Mouse (Mus musculus) forebrain, embryonic 13.5 days (tissue): ENCODE measurements around the gene Pnisr. TPM values are rescaled to one million over a fixed set of nuclear protein-coding genes. Genes with fewer than 3 reads are reported as not detected.

Source experiments
- ATAC-seq: fragments of 200-750 bp; cut with Nextera tagmentation; 2 replicates; pipeline ENCODE4 v1.8.0; 2017
- H3K27ac ChIP-seq: fragments of 300-500 bp; sonication (generic); 2 replicates; pipeline ENCODE4 v1.5.1; 2015; ENCODE audit warnings: inconsistent platforms, mild to moderate bottlenecking, moderate library complexity
- H3K27me3 ChIP-seq: fragments of 300-500 bp; sonication (generic); 2 replicates; pipeline ENCODE4 v1.6.1; 2015; ENCODE audit warnings: mild to moderate bottlenecking, inconsistent platforms
- H3K36me3 ChIP-seq: fragments of 300-500 bp; sonication (generic); 2 replicates; pipeline ENCODE4 v1.6.1; 2015; ENCODE audit warnings: mild to moderate bottlenecking, inconsistent platforms; ENCODE audit not compliant: poor library complexity, severe bottlenecking
- H3K4me1 ChIP-seq: fragments of 300-500 bp; sonication (generic); 2 replicates; pipeline ENCODE4 v1.6.1; 2015; ENCODE audit warnings: inconsistent platforms
- H3K4me2 ChIP-seq: fragments of 300-500 bp; sonication (generic); 2 replicates; pipeline ENCODE4 v1.6.1; 2015; ENCODE audit warnings: inconsistent platforms, mild to moderate bottlenecking, moderate library complexity
- H3K4me3 ChIP-seq: fragments of 300-500 bp; sonication (generic); 2 replicates; pipeline ENCODE4 v1.5.1; 2015; ENCODE audit warnings: mild to moderate bottlenecking, inconsistent platforms
- H3K9ac ChIP-seq: fragments of 300-500 bp; sonication (generic); 2 replicates; pipeline ENCODE4 v1.6.1; 2015; ENCODE audit warnings: mild to moderate bottlenecking, inconsistent platforms
- H3K9me3 ChIP-seq: fragments of 300-500 bp; sonication (generic); replicated peaks from 2 replicates; pipeline ENCODE4 v1.6.1; 2016; ENCODE audit warnings: inconsistent platforms
- WGBS: fragments of 180-500 bp; shearing (Covaris S2); methylation state at CpG from one replicate; pipeline ENCODE4 v1.1.7; 2015; 5-methylcytosine and 5-hydroxymethylcytosine counted together
- polyA plus RNA-seq: library from polyadenylated mRNA; unstranded; fragments of >200 nt; fragmentation: Nextera tagmentation; extraction: Ambion mirVana; gene quantifications from 2 replicates; pipeline ENCODE4 v1.2.1, GENCODE M21; 2015

Pnisr gene
- 200 and 205 TPM in 2 replicates for polyA plus RNA-seq

DNA sequence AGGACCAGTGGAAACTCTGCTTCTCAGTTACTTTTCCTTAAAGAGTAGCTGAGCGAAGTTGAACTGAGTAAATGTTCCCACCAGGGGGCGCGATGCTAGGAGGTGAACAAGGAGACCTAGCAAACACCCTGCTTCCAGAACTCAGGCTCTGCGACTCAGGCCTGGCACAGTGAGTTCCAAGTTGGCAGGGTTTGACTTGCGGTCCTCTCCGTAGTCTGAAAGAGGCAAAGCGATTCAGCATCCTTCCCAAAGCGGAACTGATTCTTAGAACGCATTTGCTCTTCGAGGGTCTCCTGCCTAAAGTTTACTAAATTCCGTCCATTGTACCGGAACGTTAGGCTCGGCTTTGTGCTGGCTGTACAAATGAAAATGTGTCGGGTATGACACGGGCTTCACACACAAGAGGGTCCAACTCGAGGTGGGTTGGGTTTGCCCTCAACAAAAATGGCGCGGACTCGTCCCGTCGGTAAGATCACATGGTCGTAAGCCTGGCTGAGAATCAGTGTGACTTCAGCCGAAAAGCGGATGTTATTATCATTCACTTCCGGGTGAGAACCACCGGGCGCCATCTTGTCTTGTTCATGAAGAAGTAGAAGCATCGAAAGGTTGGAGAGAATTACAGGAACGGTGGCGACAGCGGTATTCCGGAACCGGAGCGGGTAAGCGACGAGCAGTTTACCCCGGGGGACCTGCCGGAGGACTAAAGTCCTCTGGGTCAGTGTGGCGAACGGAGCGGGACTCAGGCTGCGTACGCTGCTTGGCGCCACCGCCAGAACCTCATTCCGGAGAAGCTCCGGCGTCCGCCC is at the start of gene Pnisr:
Gene Pnisr (plus strand): TSS at position 103 of the 806 bp plus-strand sequence.
- Histone ChIP-seq H3K4me2 (peak within 1 kb of the TSS; percentile 59), H3K27ac (peak within 1 kb of the TSS; percentile 96), H3K9me3 (no peaks in the 10 kb centered on the region), H3K9ac (peak within 1 kb of the TSS; percentile 90), H3K36me3 (no peaks in the 10 kb centered on the region), H3K27me3 (no peaks in the 10 kb centered on the region), H3K4me1 (peaks cover 25% of the 10 kb centered on the region), H3K4me3 (peak within 1 kb of the TSS; percentile 82)
- peak; percentile 98 for ATAC-seq
- WGBS = under 1% methylated on average over 50 of the region's 50 CpGs

DNA sequence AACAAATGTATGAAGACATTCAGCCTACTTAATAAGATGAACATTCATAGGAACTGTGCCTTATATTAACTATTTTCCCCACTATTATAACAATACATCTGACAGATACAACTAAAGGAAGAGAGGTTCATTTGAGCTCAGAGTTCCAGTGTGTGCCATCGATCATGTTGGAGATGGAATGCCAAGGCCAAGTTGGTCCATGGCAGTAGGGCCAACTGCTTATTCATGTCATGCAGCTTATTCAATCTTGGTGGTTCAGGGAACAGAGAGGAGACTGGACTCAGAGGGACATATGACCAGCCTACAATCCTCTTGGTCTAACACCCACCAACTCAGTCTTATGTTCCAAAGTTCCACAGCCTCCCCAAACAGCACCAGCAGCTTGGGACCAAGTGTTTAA is 46.4 kb upstream of the Pnisr start:
- no peak for ATAC-seq
- H3K9me3 ChIP-seq = no peaks in the 10 kb centered on the region
- H3K27ac ChIP-seq = no peak overlapping the region
- 98% methylated on average over 1 of the region's 1 CpGs for WGBS
- no peaks in the 10 kb centered on the region for H3K27me3 ChIP-seq
- H3K36me3 ChIP-seq = peaks cover 60% of the 10 kb centered on the region
- no peak overlapping the region for H3K4me2 ChIP-seq
- no peaks in the 10 kb centered on the region for H3K4me1 ChIP-seq
- H3K9ac ChIP-seq = no peak overlapping the region
- no peak overlapping the region for H3K4me3 ChIP-seq

DNA sequence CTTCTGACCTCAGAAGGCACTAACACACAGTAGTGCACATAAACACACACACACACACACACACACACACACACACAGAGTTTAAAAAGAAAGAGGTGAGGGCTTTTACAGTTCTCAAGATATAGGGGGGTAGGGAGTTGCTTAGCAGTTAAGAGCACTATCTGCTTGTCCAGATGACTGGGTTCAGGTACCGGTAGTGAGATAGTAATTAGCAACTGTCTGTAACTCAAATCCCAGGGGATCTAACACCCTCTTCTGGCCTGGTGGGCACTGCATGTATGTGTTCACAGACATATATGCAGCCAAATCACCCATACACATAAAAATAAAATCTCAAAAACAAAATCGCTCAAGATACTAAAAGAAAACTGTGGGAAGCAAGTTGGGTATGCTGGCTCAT is 45.8 kb upstream of the Pnisr start:
- Histone ChIP-seq H3K4me1 (no peaks in the 10 kb centered on the region), H3K9me3 (no peaks in the 10 kb centered on the region), H3K4me3 (no peak overlapping the region), H3K27me3 (no peaks in the 10 kb centered on the region), H3K27ac (no peak overlapping the region), H3K36me3 (peaks cover 60% of the 10 kb centered on the region), H3K4me2 (no peak overlapping the region), H3K9ac (no peak overlapping the region)
- ATAC-seq = no peak
- 93% methylated on average over 2 of the region's 2 CpGs for WGBS

DNA sequence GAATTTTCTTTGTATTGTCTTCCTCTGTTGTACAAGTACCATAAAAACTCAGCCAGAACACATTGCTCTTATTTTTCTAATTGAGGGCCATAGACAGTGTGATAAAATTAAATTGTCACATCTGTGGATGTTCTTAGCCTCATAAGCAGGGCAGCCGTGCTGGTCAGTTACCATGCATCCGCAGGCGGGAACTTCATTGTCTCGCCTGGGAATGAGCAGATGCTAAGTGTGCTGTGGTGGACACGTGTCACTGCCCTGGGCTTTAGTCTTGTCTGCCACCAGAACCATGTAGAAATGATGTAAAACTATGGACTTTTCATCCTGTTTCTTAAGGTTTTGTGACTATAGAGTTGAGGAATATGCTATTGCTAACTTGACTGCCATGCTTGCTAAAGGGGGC is 40.2 kb upstream of the Pnisr start:
- no peaks in the 10 kb centered on the region for H3K4me1 ChIP-seq
- 68% methylated on average over 5 of the region's 5 CpGs for WGBS
- H3K9me3 ChIP-seq = no peaks in the 10 kb centered on the region
- H3K27me3 ChIP-seq = no peaks in the 10 kb centered on the region
- H3K9ac ChIP-seq = no peak overlapping the region
- peaks cover 42% of the 10 kb centered on the region for H3K36me3 ChIP-seq
- ATAC-seq = no peak
- H3K4me2 ChIP-seq = no peak overlapping the region
- no peak overlapping the region for H3K27ac ChIP-seq
- no peak overlapping the region for H3K4me3 ChIP-seq

DNA sequence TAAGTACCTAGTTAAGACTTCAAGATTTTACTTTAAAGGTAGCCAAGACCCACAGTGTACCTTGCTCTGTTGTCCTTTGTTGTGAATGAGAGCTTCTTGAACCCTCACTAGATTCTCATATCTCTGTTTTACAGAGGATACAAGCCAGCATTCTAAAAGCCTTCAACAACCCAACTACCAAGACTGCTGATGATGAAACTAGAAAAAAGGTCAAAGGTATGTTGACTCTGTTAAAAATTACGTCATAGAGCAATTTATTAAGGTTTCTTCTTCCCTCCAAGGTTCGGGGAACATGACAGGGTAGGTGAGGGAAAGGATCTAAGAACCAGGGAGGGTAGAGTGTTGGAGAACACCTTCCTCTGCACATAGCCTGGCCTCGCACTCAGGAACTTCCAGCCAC is 36.8 kb upstream of the Pnisr start:
- H3K27ac ChIP-seq = no peak overlapping the region
- H3K4me2 ChIP-seq = no peak overlapping the region
- H3K36me3 ChIP-seq = peaks cover 24% of the 10 kb centered on the region
- no peak overlapping the region for H3K4me3 ChIP-seq
- no peaks in the 10 kb centered on the region for H3K9me3 ChIP-seq
- no peaks in the 10 kb centered on the region for H3K4me1 ChIP-seq
- ATAC-seq = no peak
- H3K9ac ChIP-seq = no peak overlapping the region
- 93% methylated on average over 3 of the region's 3 CpGs for WGBS
- H3K27me3 ChIP-seq = no peaks in the 10 kb centered on the region

DNA sequence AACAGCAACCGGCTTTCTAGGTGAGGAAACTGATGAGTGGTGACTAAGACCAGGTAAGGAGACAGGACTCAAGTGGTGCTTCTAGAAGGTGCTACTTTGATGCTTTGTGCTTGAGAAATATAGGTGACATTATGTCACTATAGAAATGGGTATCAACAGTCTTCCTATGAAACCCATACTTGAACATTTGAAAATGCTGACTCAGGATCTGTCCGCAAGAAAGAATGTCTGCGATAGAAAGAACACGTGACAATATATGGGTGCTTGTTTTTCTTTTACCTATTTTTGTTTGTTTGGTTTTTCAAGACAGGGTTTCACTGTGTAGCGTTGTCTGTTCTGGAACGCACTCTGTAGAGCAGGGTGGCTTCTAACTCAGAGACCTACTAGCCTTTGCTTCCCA is 34.7 kb upstream of the Pnisr start:
- WGBS = 94% methylated on average over 6 of the region's 6 CpGs
- H3K4me1 ChIP-seq = no peaks in the 10 kb centered on the region
- no peaks in the 10 kb centered on the region for H3K9me3 ChIP-seq

DNA sequence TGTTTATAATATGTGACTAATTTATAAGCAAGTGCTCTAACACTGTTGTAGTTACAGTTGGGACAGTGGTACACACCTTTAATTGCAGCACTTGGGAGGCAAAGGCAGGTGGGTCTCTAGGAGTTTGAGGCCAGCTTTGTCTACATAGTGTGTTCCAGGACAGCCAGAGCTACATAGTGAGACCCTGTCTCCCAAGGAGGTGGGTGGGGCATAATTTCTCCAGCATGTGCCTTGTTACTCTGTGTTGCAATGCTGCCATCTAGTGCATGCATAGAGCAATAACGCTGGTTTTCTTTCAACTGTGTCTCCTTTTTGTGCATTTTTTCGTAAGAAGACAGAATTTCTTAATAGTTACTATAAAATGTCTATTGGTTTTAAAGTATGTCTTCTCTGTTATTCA is 33.4 kb upstream of the Pnisr start:
- no peak overlapping the region for H3K4me3 ChIP-seq
- peaks cover 34% of the 10 kb centered on the region for H3K36me3 ChIP-seq
- H3K4me2 ChIP-seq = no peak overlapping the region
- no peaks in the 10 kb centered on the region for H3K4me1 ChIP-seq
- ATAC-seq = peak; percentile 94
- H3K27me3 ChIP-seq = no peaks in the 10 kb centered on the region
- H3K27ac ChIP-seq = no peak overlapping the region
- H3K9me3 ChIP-seq = no peaks in the 10 kb centered on the region
- H3K9ac ChIP-seq = no peak overlapping the region
- 43% methylated on average over 2 of the region's 2 CpGs for WGBS

More for the DNA sequence above, 34.7 kb upstream of the Pnisr start:
- ATAC-seq = no peak
- H3K27ac ChIP-seq = no peak overlapping the region
- no peak overlapping the region for H3K4me2 ChIP-seq
- H3K27me3 ChIP-seq = no peaks in the 10 kb centered on the region
- H3K4me3 ChIP-seq = no peak overlapping the region
- no peak overlapping the region for H3K9ac ChIP-seq
- peaks cover 34% of the 10 kb centered on the region for H3K36me3 ChIP-seq

DNA sequence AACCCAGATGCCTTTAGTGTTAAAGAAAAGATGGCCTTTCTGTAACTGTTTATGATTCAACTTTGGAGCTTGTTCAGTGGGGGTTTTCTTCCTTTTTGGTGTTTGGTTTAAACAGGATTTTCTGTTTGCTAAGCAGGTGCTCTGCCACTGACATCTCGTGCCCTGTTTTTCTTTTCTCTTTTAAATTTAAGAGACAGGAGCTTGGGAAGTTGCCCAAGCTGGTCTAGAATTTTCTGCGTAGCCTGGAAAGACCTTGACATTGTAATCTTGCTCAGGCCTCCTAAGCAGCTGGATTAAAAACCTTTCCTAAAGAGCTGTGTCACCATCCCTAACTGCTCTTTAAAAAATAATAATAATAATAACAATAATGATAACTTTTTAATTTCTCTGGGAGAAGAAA is 20.8 kb upstream of the Pnisr start:
- no peaks in the 10 kb centered on the region for H3K9me3 ChIP-seq
- no peak overlapping the region for H3K27ac ChIP-seq
- no peaks in the 10 kb centered on the region for H3K4me1 ChIP-seq
- H3K4me3 ChIP-seq = no peak overlapping the region
- WGBS = 91% methylated on average over 2 of the region's 2 CpGs
- H3K36me3 ChIP-seq = peaks cover 41% of the 10 kb centered on the region
- no peak overlapping the region for H3K4me2 ChIP-seq
- H3K27me3 ChIP-seq = no peaks in the 10 kb centered on the region
- no peak for ATAC-seq
- H3K9ac ChIP-seq = no peak overlapping the region

DNA sequence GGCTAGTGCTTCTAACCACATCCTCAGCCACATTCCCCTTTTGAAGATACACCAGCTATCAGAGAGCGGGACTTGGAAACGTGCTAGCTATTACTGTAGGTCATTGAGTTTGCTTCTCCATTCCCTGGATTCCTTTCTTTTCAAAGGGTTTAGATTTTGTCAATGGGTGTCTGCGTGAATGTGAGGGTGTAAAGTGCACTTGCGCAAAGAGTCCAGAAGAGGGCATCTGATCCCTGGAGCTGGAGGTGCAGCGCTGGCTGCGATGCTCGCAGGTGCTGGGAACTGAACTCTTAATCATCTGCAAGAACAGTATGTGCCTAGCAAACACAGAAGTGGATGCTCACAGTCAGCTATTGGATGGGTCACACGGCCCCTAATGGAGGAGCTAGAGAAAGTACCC is 14.5 kb upstream of the Pnisr start:
- Histone ChIP-seq H3K4me3 (no peak overlapping the region), H3K36me3 (peaks cover 18% of the 10 kb centered on the region), H3K27ac (no peak overlapping the region), H3K9ac (no peak overlapping the region), H3K27me3 (no peaks in the 10 kb centered on the region), H3K4me2 (no peak overlapping the region), H3K4me1 (no peaks in the 10 kb centered on the region), H3K9me3 (no peaks in the 10 kb centered on the region)
- 95% methylated on average over 8 of the region's 8 CpGs for WGBS
- ATAC-seq = no peak

DNA sequence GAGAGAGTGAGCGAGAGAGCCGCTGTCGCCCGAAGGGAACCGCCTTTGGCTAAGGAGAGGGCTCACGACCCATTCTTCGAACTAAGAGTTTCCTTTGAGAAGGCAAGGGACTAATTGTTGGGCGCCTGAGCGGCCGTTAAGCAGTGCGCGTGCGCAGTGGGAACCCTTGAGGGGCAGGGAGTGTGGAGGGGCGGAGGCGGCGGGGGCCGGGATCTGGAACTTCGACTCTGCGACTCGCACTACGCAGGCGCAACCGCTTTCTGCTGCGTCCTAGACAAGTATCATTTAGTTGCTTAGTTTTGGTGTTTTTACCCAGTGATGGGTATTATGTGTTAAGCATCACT is 876 bp downstream of the Pnisr start:
- ATAC-seq = peak; percentile 86
- WGBS = under 1% methylated on average over 24 of the region's 24 CpGs
- Histone ChIP-seq H3K4me2 (peak overlapping the region; percentile 59), H3K4me3 (peak overlapping the region; percentile 82), H3K9me3 (no peaks in the 10 kb centered on the region), H3K27me3 (no peaks in the 10 kb centered on the region), H3K9ac (peak overlapping the region; percentile 90), H3K4me1 (peaks cover 25% of the 10 kb centered on the region), H3K36me3 (no peaks in the 10 kb centered on the region), H3K27ac (peak overlapping the region; percentile 96)

DNA sequence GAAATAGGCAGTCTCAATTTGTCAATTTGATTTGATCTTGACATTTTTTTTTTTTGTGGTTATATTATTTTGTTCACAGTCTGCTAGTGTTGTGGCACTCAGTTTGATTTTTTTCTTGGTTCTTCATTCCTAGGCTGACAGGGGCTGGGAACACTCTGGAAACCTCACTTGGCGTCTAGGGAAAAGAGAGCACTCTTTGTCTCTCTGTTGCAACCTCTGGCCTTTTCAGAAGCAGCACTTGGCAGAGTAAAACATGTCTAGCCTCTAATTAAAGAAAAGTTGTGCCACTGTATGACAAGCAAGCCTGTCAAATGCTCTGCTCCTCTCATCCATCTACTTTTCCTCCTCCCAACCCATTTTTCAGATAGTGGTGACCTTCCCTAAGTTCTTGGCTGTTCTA is 10.1 kb downstream of the Pnisr start:
- Histone ChIP-seq H3K4me2 (no peak overlapping the region), H3K4me1 (no peaks in the 10 kb centered on the region), H3K4me3 (no peak overlapping the region), H3K36me3 (peaks cover 66% of the 10 kb centered on the region), H3K27ac (no peak overlapping the region), H3K9ac (no peak overlapping the region), H3K27me3 (no peaks in the 10 kb centered on the region), H3K9me3 (no peaks in the 10 kb centered on the region)
- ATAC-seq = no peak
- 50% methylated on average over 1 of the region's 1 CpGs for WGBS

DNA sequence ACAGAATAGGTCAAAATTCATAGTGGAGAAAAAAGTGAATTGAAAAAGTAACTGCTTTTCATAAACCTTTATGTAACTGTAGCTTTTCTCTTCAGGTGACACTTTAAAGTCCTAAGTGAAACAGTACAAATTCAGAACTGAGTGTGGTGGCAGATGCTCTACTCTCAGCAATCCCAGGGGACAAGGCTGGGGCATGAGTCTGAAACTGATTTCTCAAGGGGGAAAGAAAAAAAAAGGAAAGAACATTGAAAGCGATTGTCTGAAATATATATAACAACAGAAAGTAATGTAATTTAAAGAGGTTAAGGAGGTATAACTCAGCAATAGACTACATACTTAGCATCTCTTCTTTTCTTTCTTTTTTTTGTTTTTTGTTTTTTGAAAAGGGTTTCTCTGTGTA is 17.8 kb downstream of the Pnisr start:
- WGBS = 100% methylated on average over 1 of the region's 1 CpGs
- Histone ChIP-seq H3K4me1 (no peaks in the 10 kb centered on the region), H3K27ac (no peak overlapping the region), H3K27me3 (no peaks in the 10 kb centered on the region), H3K36me3 (peaks cover 75% of the 10 kb centered on the region), H3K9ac (no peak overlapping the region), H3K4me2 (no peak overlapping the region), H3K9me3 (no peaks in the 10 kb centered on the region), H3K4me3 (no peak overlapping the region)
- no peak for ATAC-seq

DNA sequence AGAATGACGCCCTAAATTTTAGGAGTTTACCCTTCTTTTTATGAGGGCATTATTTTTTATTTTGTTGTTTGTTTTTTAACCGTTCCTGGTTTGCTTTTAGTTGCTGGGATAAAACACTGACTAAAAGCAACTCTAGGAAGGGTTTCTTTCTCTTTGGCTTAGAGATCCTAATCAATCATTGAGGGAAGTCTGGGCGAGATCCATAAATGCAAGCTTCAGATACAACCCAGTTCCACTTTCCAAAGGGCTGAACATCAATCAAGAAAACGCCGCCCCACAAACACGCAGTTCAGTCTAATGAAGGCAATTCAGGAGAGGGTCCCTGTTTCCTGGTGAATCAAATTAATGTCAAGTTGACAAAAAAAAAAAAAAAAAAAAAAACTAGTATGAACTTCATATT is 31.4 kb downstream of the Pnisr start:
- WGBS = 34% methylated on average over 6 of the region's 6 CpGs
- Histone ChIP-seq H3K4me1 (peaks cover 8% of the 10 kb centered on the region; the same call in 1 of the 2 replicates), H3K27me3 (no peaks in the 10 kb centered on the region), H3K4me3 (peak overlapping the region; percentile 66), H3K36me3 (peaks cover 23% of the 10 kb centered on the region), H3K27ac (no peak overlapping the region), H3K9ac (0 out of 2 replicates have a peak overlapping the region, but pooled peaks have one; percentile 8), H3K4me2 (peak overlapping the region; percentile 60), H3K9me3 (no peaks in the 10 kb centered on the region)
- ATAC-seq = no peak
